Mouse (Mus musculus): Measurements from ENCODE around the gene Aoc1.
A peak's percentile ranks its signal among the peaks of the same experiment; 100 is the strongest.

Gene Aoc1

DNA sequence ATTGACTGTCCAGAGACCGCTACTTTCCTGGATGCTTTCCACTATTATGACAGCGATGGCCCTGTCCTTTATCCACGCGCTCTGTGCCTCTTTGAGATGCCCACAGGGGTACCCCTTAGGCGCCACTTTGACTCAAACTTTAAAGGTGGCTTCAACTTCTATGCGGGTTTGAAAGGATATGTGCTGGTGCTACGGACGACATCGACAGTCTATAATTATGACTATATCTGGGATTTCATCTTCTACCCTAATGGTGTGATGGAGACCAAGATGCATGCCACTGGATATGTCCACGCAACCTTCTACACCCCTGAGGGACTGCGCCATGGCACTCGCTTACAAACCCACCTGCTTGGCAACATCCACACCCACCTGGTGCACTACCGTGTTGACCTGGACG lies 33.7 kb downstream of the Aoc1 start:
- no peak for DNase-seq (ENCODE audit: extremely low spot score, low spot score)

DNA sequence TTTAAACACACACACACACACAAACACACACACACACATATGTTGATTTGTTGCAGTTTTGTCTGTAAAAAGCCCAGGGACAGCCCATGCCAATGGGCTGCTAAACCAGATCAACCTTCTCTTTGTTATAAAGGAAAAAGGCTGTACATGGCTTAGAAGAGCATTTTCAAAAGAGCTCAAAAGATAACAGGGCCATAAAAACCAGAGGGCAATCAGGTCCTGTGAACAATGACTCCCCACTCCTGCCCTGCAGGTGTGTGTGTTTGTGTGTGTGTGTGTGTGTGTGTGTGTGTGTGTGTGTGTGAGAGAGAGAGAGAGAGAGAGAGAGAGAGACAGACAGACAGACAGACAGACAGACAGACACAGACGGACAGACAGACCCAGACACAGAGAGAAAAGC lies 36.5 kb downstream of the Aoc1 start:
- no peak for DNase-seq (ENCODE audit: extremely low spot score, low spot score)

GRCm38 (mm10) chr6:48912033-48912432 lies 39.3 kb downstream of the Aoc1 start:
- DNase-seq (ENCODE audit: extremely low spot score, low spot score): no peak

DNA sequence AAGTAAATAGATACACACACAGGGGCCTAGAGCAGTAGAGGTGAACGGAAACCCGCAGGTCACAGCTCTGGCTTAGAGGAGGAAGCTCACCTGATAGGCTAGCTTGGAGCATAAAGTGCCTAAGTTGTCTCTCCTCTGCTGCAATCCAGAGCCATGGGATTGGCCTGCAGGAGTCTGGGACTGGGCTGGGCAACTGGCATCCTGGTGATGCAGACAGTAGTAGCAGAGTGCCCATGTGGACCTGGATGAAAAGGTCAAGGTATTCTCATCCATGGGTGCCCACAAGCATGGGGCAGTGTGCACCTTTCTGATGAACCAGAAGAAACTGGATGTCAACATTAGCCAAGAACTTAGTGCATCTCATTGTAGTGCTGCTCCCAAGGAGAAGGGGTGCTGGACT lies 40.9 kb downstream of the Aoc1 start:
- DNase-seq (ENCODE audit: extremely low spot score, low spot score): no peak

DNA sequence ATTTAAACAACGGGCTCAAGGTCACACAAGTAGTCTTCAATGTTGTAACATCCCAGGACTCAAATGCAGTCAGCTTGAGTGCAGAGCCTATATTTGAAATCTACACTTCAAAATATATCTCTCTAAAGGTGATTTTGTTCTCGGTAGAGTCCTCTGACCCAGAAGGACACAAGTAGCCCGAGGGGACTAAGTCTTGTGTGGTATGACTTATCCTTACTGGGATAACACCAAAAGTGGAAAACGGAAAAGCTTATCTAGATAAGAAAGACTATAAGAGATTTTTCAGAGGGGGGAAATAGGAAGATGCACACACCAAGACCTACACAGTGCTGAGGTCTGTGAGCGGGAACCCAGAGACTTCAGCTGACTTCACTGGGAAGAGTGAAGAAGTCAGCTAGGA lies 56.9 kb downstream of the Aoc1 start, which contains the start of gene 1600015I10Rik:
Gene 1600015I10Rik (plus strand): TSS at position 301 of the 400 bp plus-strand sequence.
- no peak for DNase-seq (ENCODE audit: extremely low spot score, low spot score)

- DNase-seq (ENCODE audit: extremely low spot score, low spot score): no peak
Observed at GRCm38 (mm10) chr6:48949596-48949995, 76.9 kb downstream of the Aoc1 start.

DNA sequence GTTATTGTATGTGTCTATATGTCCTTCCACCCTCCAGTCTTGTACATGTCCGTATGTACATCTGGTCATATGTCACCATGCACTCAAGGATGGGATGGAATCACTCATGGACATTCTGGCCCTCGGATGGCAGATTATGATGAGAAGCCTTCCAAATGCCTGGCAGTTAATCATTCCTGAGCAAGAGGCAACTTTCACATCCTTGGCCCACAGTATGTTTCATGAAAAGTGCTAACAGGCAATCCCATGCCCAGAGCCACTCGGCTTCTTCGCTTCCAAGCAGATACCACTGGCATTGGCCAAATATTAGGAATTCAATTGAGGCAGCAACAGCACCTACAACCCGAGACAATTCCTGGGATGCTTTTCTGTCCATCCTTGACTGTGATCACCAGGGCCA lies 78.0 kb downstream of the Aoc1 start:
- DNase-seq (ENCODE audit: extremely low spot score, low spot score): no peak

- DNase-seq (ENCODE audit: extremely low spot score, low spot score): no peak
Observed at GRCm38 (mm10) chr6:48951630-48952029, 78.9 kb downstream of the Aoc1 start.

DNA sequence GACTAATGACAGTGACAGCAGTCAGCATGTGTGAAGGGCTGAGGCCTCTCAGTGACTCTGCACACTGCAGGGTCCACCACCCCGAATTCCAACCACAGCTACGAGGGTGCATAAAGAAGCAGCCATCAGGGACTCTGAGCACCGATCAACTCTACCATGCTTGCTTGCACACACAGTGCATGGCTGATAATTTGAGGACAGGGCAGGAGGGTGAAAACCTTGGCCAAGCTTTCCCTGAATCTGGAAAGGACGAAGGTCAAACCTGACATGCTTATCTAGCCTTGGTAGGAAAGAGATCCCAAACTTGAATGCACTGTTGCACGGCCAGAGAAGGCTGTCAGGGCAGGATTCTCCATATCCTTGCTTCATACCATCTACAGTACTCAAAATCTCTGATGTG lies 80.5 kb downstream of the Aoc1 start:
- DNase-seq (ENCODE audit: extremely low spot score, low spot score): no peak

DNA sequence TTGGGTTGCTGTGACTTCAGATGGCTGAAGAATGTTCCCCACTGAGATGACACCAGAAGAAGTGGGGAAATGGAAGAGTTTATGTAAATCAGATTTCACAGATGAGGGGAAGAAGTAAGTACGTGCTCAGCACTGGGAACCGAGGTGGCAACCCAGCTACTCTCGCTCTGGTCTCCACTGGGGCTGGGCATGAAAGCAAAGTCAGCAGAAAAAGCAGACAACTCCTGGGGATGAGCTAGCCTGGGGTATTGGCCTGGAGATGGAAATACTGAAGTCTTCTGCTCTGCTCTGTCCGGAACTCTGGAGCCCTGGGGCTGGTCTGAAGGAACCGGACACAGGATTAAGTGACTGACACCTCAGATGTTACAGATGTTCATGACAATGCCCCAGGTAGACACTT lies 81.5 kb downstream of the Aoc1 start:
- no peak for DNase-seq (ENCODE audit: extremely low spot score, low spot score)

DNA sequence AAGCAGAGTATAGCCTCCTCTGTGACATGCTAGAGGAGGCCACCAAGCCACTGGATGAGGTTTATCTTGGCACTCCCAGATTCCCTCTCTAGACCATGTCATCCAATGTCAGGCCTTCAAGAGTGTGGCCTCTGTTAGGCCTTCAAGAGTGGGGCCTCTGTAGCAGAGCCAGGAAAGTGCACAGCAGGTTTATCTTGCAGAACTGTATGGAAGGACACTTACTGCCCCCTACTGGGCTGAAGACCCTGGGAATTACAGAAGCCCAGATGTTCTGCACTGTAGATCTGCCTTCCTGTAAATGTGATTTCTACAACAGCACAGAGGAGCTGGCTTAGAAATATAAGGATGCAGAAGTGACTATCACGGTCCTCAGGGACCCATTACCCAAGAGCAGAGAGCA lies 82.2 kb downstream of the Aoc1 start:
- DNase-seq (ENCODE audit: extremely low spot score, low spot score): peak; percentile 20

DNA sequence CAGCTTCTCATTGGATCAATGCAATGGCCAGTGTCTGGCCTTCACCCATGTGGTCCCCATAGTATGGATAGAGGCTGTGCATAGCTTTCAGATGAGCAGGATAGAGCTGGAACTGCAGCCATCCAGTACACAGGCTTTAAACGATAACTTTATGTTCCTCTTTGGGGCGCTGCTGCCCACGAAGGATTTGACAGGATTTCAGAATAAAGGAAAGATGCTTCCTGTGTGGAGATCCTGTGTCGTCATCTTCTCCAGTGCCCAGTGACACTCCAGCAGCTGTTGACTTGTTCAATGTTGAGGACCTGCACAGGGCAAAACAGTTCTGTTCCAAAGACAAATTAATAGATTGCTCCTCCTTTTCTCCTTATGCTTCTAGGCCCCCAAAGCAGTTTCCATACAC lies 84.1 kb downstream of the Aoc1 start:
- no peak for DNase-seq (ENCODE audit: extremely low spot score, low spot score)

DNA sequence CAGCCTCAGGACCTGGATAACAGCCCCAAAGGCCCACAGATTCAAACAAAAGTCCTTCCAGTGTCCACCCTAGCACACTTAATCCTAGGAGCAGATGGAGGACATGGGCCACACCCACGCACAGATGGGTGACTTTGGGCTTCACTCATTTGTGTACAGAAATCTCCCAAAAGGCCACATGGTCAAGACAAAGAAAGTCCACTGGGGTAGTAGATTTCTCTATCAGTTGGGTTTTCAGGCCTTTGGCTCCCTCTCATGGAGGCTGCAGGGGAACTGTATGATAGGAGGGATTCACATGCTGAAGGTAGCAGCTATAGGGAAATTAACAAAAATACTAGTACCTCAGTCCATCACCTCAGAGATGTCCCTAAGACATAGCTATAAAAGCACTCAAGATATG lies 85.4 kb downstream of the Aoc1 start:
- no peak for DNase-seq (ENCODE audit: extremely low spot score, low spot score)
